Mouse (Mus musculus): ENCODE results near the gene Mdga1.

The Mdga1 gene

GRCm38 (mm10) chr17:29970037-29970555 lies at the start of gene Mdga1:
Gene Mdga1, minus strand, starts transcription at chr17:29970087.
- peak; percentile 22 for DNase-seq (ENCODE audit: inconsistent ontology term)

GRCm38 (mm10) chr17:30018927-30019610 lies 49.2 kb upstream of the Mdga1 start:
- no peak for DNase-seq (ENCODE audit: inconsistent ontology term)

- no peak for DNase-seq (ENCODE audit: inconsistent ontology term)
Measured at GRCm38 (mm10) chr17:30014660-30015059, 44.8 kb upstream of the Mdga1 start.

GRCm38 (mm10) chr17:30008392-30008791 lies 38.5 kb upstream of the Mdga1 start:
- peak; percentile 82 for DNase-seq (ENCODE audit: inconsistent ontology term)

GRCm38 (mm10) chr17:30007883-30008282 lies 38.0 kb upstream of the Mdga1 start:
- no peak for DNase-seq (ENCODE audit: inconsistent ontology term)

- DNase-seq (ENCODE audit: inconsistent ontology term), result no peak
Measured at GRCm38 (mm10) chr17:30006877-30007276, 37.0 kb upstream of the Mdga1 start.

GRCm38 (mm10) chr17:30005451-30005941 lies 35.6 kb upstream of the Mdga1 start:
- peak; percentile 44 for DNase-seq (ENCODE audit: inconsistent ontology term)

GRCm38 (mm10) chr17:30005103-30005443 lies 35.2 kb upstream of the Mdga1 start:
- no peak for DNase-seq (ENCODE audit: inconsistent ontology term)

GRCm38 (mm10) chr17:30004203-30005102 lies 34.6 kb upstream of the Mdga1 start, which contains the start of gene Zfand3:
Gene Zfand3, plus strand, starts transcription at chr17:30004733.
- DNase-seq (ENCODE audit: inconsistent ontology term), result peak; percentile 99

GRCm38 (mm10) chr17:29998566-29999295 lies 28.8 kb upstream of the Mdga1 start:
- DNase-seq (ENCODE audit: inconsistent ontology term), result no peak

GRCm38 (mm10) chr17:29997726-29998125 lies 27.8 kb upstream of the Mdga1 start:
- no peak for DNase-seq (ENCODE audit: inconsistent ontology term)

GRCm38 (mm10) chr17:29995986-29996385 lies 26.1 kb upstream of the Mdga1 start:
- no peak for DNase-seq (ENCODE audit: inconsistent ontology term)

- no peak for DNase-seq (ENCODE audit: inconsistent ontology term)
Measured at GRCm38 (mm10) chr17:29994459-29994858, 24.6 kb upstream of the Mdga1 start.

GRCm38 (mm10) chr17:29994011-29994410 lies 24.1 kb upstream of the Mdga1 start:
- no peak for DNase-seq (ENCODE audit: inconsistent ontology term)

- no peak for DNase-seq (ENCODE audit: inconsistent ontology term)
Measured at GRCm38 (mm10) chr17:29993488-29993887, 23.6 kb upstream of the Mdga1 start.

- no peak for DNase-seq (ENCODE audit: inconsistent ontology term)
Measured at GRCm38 (mm10) chr17:29990845-29991244, 21.0 kb upstream of the Mdga1 start.

GRCm38 (mm10) chr17:29990136-29990535 lies 20.2 kb upstream of the Mdga1 start:
- DNase-seq (ENCODE audit: inconsistent ontology term), result no peak

GRCm38 (mm10) chr17:29989653-29990052 lies 19.8 kb upstream of the Mdga1 start:
- DNase-seq (ENCODE audit: inconsistent ontology term), result no peak

- DNase-seq (ENCODE audit: inconsistent ontology term), result no peak
Measured at GRCm38 (mm10) chr17:29988141-29988540, 18.3 kb upstream of the Mdga1 start.

- DNase-seq (ENCODE audit: inconsistent ontology term), result peak; percentile 71
Measured at GRCm38 (mm10) chr17:29985534-29985933, 15.6 kb upstream of the Mdga1 start.

- DNase-seq (ENCODE audit: inconsistent ontology term), result no peak
Measured at GRCm38 (mm10) chr17:29984931-29985330, 15.0 kb upstream of the Mdga1 start.

GRCm38 (mm10) chr17:29983190-29983589 lies 13.3 kb upstream of the Mdga1 start:
- DNase-seq (ENCODE audit: inconsistent ontology term), result no peak
